Mouse (Mus musculus) c-Kit-positive CD71-positive TER-119-negative erythroid progenitor cells, embryonic 14.5 days (primary cell): ENCODE results near the gene Prkag1.

Source experiments
- DNase-seq: peaks from one replicate; pipeline ENCODE4 v3.0.0-alpha.2; 2013; ENCODE audit warnings: low read depth

The Prkag1 gene

GRCm38 (mm10) chr15:98830736-98831683 is at the start of gene Prkag1:
TSS of gene Prkag1 (minus strand) at chr15:98831521.
- peak; percentile 92 for DNase-seq

GRCm38 (mm10) chr15:98877331-98877730 is 46.0 kb upstream of the Prkag1 start:
- DNase-seq, result peak; percentile 77

- peak; percentile 86 for DNase-seq
Measured at GRCm38 (mm10) chr15:98871916-98872888, 40.9 kb upstream of the Prkag1 start.

GRCm38 (mm10) chr15:98871070-98871915 is 40.0 kb upstream of the Prkag1 start, which contains the start of gene Kmt2d:
TSS of gene Kmt2d (minus strand) at chr15:98871204.
- no peak for DNase-seq

- DNase-seq, result no peak
Measured at GRCm38 (mm10) chr15:98870179-98871069, 39.1 kb upstream of the Prkag1 start.

- no peak for DNase-seq
Measured at GRCm38 (mm10) chr15:98869342-98870178, 38.2 kb upstream of the Prkag1 start.

GRCm38 (mm10) chr15:98868346-98869063 is 37.2 kb upstream of the Prkag1 start:
- no peak for DNase-seq

- DNase-seq, result no peak
Measured at GRCm38 (mm10) chr15:98867321-98867720, 36.0 kb upstream of the Prkag1 start.

GRCm38 (mm10) chr15:98866501-98866900 is 35.2 kb upstream of the Prkag1 start:
- no peak for DNase-seq

GRCm38 (mm10) chr15:98865771-98866170 is 34.5 kb upstream of the Prkag1 start:
- no peak for DNase-seq

- DNase-seq, result no peak
Measured at GRCm38 (mm10) chr15:98864951-98865350, 33.6 kb upstream of the Prkag1 start.

GRCm38 (mm10) chr15:98863451-98863958 is 32.2 kb upstream of the Prkag1 start:
- no peak for DNase-seq

GRCm38 (mm10) chr15:98861701-98862410 is 30.5 kb upstream of the Prkag1 start:
- DNase-seq, result no peak

- no peak for DNase-seq
Measured at GRCm38 (mm10) chr15:98860921-98861320, 29.6 kb upstream of the Prkag1 start.

- DNase-seq, result no peak
Measured at GRCm38 (mm10) chr15:98859319-98860043, 28.2 kb upstream of the Prkag1 start.

GRCm38 (mm10) chr15:98854214-98854613 is 22.9 kb upstream of the Prkag1 start:
- DNase-seq, result no peak
